Mouse (Mus musculus) stomach, embryonic 14.5 days (tissue): ENCODE measurements around the gene Rps5. TPM values are rescaled to one million over a fixed set of nuclear protein-coding genes. Genes with fewer than 3 reads are reported as not detected.
"Not testable (repeated sequence)": the region's sequence is repeated elsewhere in the genome, so short reads cannot be mapped to it uniquely, and the experiment has no call there.

Experiments
- ATAC-seq: fragments of 200-750 bp; cut with Nextera tagmentation; 2 replicates; pipeline ENCODE4 v1.8.0; 2017; ENCODE audit warnings: low read depth, moderate TSS enrichment; ENCODE audit not compliant: insufficient number of reproducible peaks, insufficient read depth, low FRiP score
- H3K27ac ChIP-seq: fragments of 300-500 bp; sonication (generic); 2 replicates; pipeline ENCODE4 v1.5.1; 2014; ENCODE audit warnings: mild to moderate bottlenecking, low read length, moderate library complexity, mixed read lengths
- H3K27me3 ChIP-seq: fragments of 300-500 bp; sonication (generic); 2 replicates; pipeline ENCODE4 v1.6.1; 2014; ENCODE audit warnings: low read length, control low read depth, mixed read lengths; ENCODE audit not compliant: control insufficient read depth, insufficient read depth
- H3K36me3 ChIP-seq: fragments of 300-500 bp; sonication (generic); 2 replicates; pipeline ENCODE4 v1.6.1; 2014; ENCODE audit warnings: mild to moderate bottlenecking, control low read depth, low read length, moderate library complexity, mixed read lengths; ENCODE audit not compliant: control insufficient read depth, insufficient read depth
- H3K4me1 ChIP-seq: fragments of 300-500 bp; sonication (generic); 2 replicates; pipeline ENCODE4 v1.6.1; 2014; ENCODE audit warnings: low read length, control low read depth, mixed read lengths; ENCODE audit not compliant: control insufficient read depth, insufficient read depth
- H3K4me2 ChIP-seq: fragments of 300-500 bp; sonication (generic); replicated peaks from 2 replicates; pipeline ENCODE4 v1.6.1; 2014; ENCODE audit warnings: low read depth, low read length, control low read depth
- H3K4me3 ChIP-seq: fragments of 300-500 bp; sonication (generic); 2 replicates; pipeline ENCODE4 v1.5.1; 2014; ENCODE audit warnings: low read depth, low read length, control low read depth
- H3K9ac ChIP-seq: fragments of 300-500 bp; sonication (generic); replicated peaks from 2 replicates; pipeline ENCODE4 v1.6.1; 2014; ENCODE audit warnings: low read depth, mild to moderate bottlenecking, control low read depth, low read length, moderate library complexity, mixed read lengths
- H3K9me3 ChIP-seq: fragments of 300-500 bp; sonication (generic); 2 replicates; pipeline ENCODE4 v1.6.1; 2016; ENCODE audit warnings: low read depth, low read length, control low read depth; ENCODE audit not compliant: control insufficient read depth
- WGBS: fragments of 180-500 bp; shearing (Covaris S2); extraction: QIAGEN DNeasy Blood & Tissue Kit; methylation state at CpG from one replicate; pipeline ENCODE4 v1.1.7; 2014; 5-methylcytosine and 5-hydroxymethylcytosine counted together
- polyA plus RNA-seq: library from polyadenylated mRNA; unstranded; fragments of >200 nt; fragmentation: Nextera tagmentation; extraction: Ambion mirVana; gene quantifications from 2 replicates; pipeline ENCODE4 v1.2.1, GENCODE M21; 2014

Gene Rps5
- 1,309 and 1,442 TPM in 2 replicates for polyA plus RNA-seq

GRCm38 (mm10) chr7:12921705-12922465 lies at the start of gene Rps5:
Gene Rps5 (plus strand): TSS chr7:12922290.
- H3K4me2 ChIP-seq = peak within 1 kb of the TSS; percentile 93
- ATAC-seq = peak; percentile 98
- peaks cover 11% of the 10 kb centered on the region for H3K4me1 ChIP-seq
- peak within 1 kb of the TSS; percentile 87 for H3K4me3 ChIP-seq
- H3K36me3 ChIP-seq = peaks cover 40% of the 10 kb centered on the region
- no peaks in the 10 kb centered on the region for H3K27me3 ChIP-seq
- H3K27ac ChIP-seq = peak within 1 kb of the TSS; percentile 97
- under 1% methylated on average over 55 of the region's 55 CpGs for WGBS
- H3K9ac ChIP-seq = peak within 1 kb of the TSS; percentile 89
- no peaks in the 10 kb centered on the region for H3K9me3 ChIP-seq

- Histone ChIP-seq H3K27ac (no peak overlapping the region), H3K4me2 (no peak overlapping the region), H3K27me3 (no peaks in the 10 kb centered on the region), H3K4me1 (no peaks in the 10 kb centered on the region), H3K9me3 (peaks cover 1% of the 10 kb centered on the region; the same call in 1 of the 2 replicates), H3K9ac (no peak overlapping the region), H3K4me3 (no peak overlapping the region), H3K36me3 (no peaks in the 10 kb centered on the region)
- ATAC-seq = no peak
- WGBS = 24% methylated on average over 3 of the region's 3 CpGs
Observed at GRCm38 (mm10) chr7:12874301-12874700, 47.8 kb upstream of the Rps5 start.

DNA sequence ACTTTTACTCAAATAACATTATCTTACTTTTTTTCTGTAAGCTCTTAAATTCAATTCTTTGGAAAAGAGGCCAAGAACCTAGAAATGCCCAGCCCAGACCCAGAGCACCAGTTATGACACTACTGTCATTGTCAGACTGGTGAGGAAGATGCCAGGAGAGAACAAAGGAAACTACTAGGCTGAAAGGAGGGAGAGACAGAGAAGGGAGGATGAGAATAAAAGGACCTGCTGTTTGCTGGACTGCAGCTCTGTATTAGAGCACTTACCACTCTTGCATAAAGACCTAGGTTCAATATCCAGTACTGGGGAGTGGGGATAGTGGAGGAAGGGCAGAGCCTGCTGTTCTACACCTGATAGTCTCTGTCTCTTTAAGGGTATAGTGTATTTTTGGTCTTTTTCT lies 42.1 kb upstream of the Rps5 start:
- Histone ChIP-seq H3K9me3 (no peaks in the 10 kb centered on the region), H3K4me1 (peaks cover 7% of the 10 kb centered on the region; the same call in 1 of the 2 replicates), H3K4me2 (no peak overlapping the region), H3K9ac (no peak overlapping the region), H3K27me3 (no peaks in the 10 kb centered on the region), H3K36me3 (no peaks in the 10 kb centered on the region), H3K27ac (no peak overlapping the region), H3K4me3 (no peak overlapping the region)
- no peak for ATAC-seq

DNA sequence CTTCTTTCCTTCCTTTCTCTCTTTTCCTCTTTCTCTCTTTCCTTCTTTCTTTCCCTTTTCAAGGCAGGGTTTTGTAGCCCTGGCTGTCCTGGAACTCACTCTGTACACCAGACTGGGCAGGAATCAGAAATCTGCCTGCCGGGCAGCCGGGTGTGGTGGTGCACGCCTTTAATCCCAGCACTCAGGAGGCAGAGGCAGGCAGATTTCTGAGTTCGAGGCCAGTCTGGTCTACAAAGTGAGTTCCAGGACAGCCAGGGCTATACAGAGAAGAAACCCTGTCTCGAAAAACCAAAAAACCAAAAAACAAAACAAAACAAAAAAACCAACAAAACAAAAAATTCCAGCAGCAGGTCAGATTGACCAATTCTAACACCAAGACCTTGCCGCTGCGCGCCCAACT lies 41.6 kb upstream of the Rps5 start:
- not testable (repeated sequence) for H3K9ac ChIP-seq, H3K9me3 ChIP-seq, H3K4me1 ChIP-seq, H3K27ac ChIP-seq, ATAC-seq, H3K27me3 ChIP-seq, H3K36me3 ChIP-seq
- Histone ChIP-seq H3K4me2 (peak overlapping the region; percentile 43; the same call in 1 of the 2 replicates), H3K4me3 (peak overlapping the region; percentile 74)
- 50% methylated on average over 8 of the region's 8 CpGs for WGBS

GRCm38 (mm10) chr7:12880911-12881660 lies 41.0 kb upstream of the Rps5 start, which contains the start of gene Zfp128:
Gene Zfp128 (plus strand): TSS chr7:12881177.
- under 1% methylated on average over 35 of the region's 35 CpGs for WGBS
- ATAC-seq = peak; percentile 100
- H3K36me3 ChIP-seq = peaks cover 9% of the 10 kb centered on the region

DNA sequence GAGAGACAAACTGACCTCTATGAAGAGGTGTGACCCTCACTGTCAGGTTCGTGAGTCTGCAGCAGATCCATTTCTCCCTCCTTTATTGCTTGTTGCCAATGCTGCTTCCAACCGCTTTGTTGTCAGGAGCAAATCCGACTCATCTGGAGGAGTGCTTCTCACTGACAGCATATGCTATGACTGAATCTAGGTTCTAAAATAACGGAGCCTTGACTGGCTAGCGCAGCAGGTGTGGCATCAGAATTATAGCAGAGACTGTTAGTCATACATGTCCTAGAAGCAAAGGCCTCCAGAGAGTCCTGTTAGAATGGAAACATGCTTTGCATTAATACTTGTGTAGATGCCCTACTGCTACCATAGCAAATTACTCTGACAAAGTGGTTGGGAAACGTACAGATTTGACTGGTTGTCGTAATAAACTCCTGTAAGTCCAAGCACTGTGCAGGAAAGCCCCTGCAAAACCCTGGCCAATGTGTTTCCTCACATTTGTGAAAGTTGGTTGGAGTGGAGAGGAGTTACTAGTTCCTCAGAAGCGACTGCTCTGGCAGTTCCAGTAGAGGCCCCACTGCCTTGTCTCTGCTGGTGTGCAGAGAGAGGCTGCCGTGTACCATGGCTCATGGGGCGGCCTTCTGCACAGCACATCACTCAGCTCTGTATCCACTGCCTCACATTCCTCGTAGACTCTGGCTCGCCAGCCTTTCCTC lies 35.4 kb upstream of the Rps5 start:
- Histone ChIP-seq H3K9me3 (no peaks in the 10 kb centered on the region), H3K27me3 (no peaks in the 10 kb centered on the region), H3K4me1 (peaks cover 4% of the 10 kb centered on the region; the same call in 1 of the 2 replicates), H3K36me3 (peaks cover 37% of the 10 kb centered on the region), H3K4me3 (no peak overlapping the region), H3K27ac (no peak overlapping the region), H3K9ac (no peak overlapping the region), H3K4me2 (no peak overlapping the region)
- ATAC-seq = no peak
- WGBS = 91% methylated on average over 12 of the region's 12 CpGs

More at GRCm38 (mm10) chr7:12880911-12881660, 41.0 kb upstream of the Rps5 start, which contains the start of gene Zfp128:
- peak within 1 kb of the TSS; percentile 88 for H3K4me2 ChIP-seq
- H3K27ac ChIP-seq = no peak within 1 kb of the TSS
- H3K27me3 ChIP-seq = no peaks in the 10 kb centered on the region
- peak within 1 kb of the TSS; percentile 63 for H3K9ac ChIP-seq
- H3K4me3 ChIP-seq = peak within 1 kb of the TSS; percentile 74
- H3K4me1 ChIP-seq = peaks cover 7% of the 10 kb centered on the region; the same call in 1 of the 2 replicates
- H3K9me3 ChIP-seq = no peaks in the 10 kb centered on the region

DNA sequence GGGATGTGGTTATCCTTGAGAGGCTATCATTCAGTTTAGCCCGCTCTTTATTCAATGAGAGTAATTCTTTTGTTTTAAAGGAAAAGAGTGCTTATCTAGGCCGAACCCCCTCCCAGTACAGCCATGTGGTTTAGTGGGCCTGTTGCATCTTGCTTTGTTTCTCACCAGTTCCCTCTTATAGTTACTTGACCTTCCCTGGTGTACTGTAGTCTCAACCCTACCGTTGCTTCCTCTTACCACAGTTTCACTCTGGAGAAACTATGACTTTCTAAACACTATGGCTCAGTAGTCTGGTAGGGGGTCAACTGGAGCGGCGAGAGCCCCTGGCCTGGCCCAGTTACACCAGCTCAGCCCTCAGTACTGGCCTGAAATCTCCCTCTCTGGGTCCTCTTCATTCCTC lies 34.5 kb upstream of the Rps5 start:
- Histone ChIP-seq H3K4me2 (no peak overlapping the region), H3K4me3 (no peak overlapping the region), H3K4me1 (no peaks in the 10 kb centered on the region), H3K9ac (no peak overlapping the region), H3K9me3 (no peaks in the 10 kb centered on the region), H3K27me3 (no peaks in the 10 kb centered on the region), H3K27ac (no peak overlapping the region), H3K36me3 (peaks cover 37% of the 10 kb centered on the region)
- no peak for ATAC-seq
- 93% methylated on average over 5 of the region's 5 CpGs for WGBS

DNA sequence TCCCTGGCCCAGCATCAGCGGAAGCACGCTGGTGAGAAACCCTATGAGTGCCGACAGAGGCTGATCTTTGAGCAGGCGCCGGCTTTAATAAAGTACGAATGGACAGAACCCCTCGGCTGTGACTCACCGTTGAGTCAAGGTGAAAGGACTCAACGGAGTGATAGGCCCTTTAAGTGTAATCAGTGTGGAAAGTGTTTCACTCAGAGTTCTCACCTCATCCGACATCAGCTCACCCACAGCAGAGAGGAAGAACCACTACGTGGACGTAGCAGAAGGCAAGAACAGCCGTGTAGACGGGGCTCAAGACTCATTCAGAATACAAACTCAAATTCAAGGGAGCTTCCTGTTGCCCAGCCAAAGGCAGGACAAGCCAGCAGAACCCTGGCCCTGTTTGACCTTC lies 31.2 kb upstream of the Rps5 start:
- no peak for ATAC-seq
- peaks cover 30% of the 10 kb centered on the region for H3K36me3 ChIP-seq
- H3K4me2 ChIP-seq = no peak overlapping the region
- WGBS = 91% methylated on average over 14 of the region's 14 CpGs
- no peak overlapping the region for H3K4me3 ChIP-seq
- H3K27me3 ChIP-seq = no peaks in the 10 kb centered on the region
- no peaks in the 10 kb centered on the region for H3K9me3 ChIP-seq
- no peak overlapping the region for H3K9ac ChIP-seq
- H3K4me1 ChIP-seq = no peaks in the 10 kb centered on the region
- H3K27ac ChIP-seq = no peak overlapping the region
